Mouse (Mus musculus) C2C12 (cell line): ENCODE data around the gene Ppp1r26.

Experiments
- CEBPB ChIP-seq: IDR thresholded peaks from one replicate; pipeline ENCODE4 v1.6.1; 2011; ENCODE audit warnings: low read depth, mild to moderate bottlenecking, control low read depth, moderate library complexity
- CTCF ChIP-seq: IDR thresholded peaks from one replicate; pipeline ENCODE4 v1.5.1; 2011; ENCODE audit not compliant: control insufficient read depth, insufficient read depth, insufficient read length
- FOSL1 ChIP-seq: IDR thresholded peaks from one replicate; pipeline ENCODE4 v1.8.0; 2011; ENCODE audit warnings: mild to moderate bottlenecking, low read length; ENCODE audit not compliant: poor library complexity, insufficient read depth, severe bottlenecking
- MAX ChIP-seq: IDR thresholded peaks from one replicate; pipeline ENCODE4 v1.6.1; 2011; ENCODE audit warnings: mild to moderate bottlenecking, control low read depth
- MYOD1 ChIP-seq: IDR thresholded peaks from one replicate; pipeline ENCODE4 v1.6.1; 2011; ENCODE audit warnings: low read depth; ENCODE audit not compliant: control insufficient read depth, insufficient read length
- MYOG ChIP-seq: IDR thresholded peaks from one replicate; pipeline ENCODE4 v1.6.1; 2011; ENCODE audit not compliant: control insufficient read depth, insufficient read length; ENCODE audit errors: extremely low read depth
- USF1 ChIP-seq: IDR thresholded peaks from one replicate; pipeline ENCODE4 v1.6.1; 2011; ENCODE audit warnings: low read depth, mild to moderate bottlenecking, control low read depth, moderate library complexity

- TF ChIP-seq CTCF = no peak
- TF ChIP-seq FOSL1 = no peak
- TF ChIP-seq USF1 = no peak
- no peak for TF ChIP-seq MYOD1
- no peak for TF ChIP-seq CEBPB
- no peak for TF ChIP-seq MYOG
- no peak for TF ChIP-seq MAX
Observed at GRCm38 (mm10) chr2:28416511-28416910, 30.1 kb upstream of the Ppp1r26 start.
